Mouse (Mus musculus) ovary, postnatal 10 days (tissue): ENCODE results near the gene Ubl4b.
A peak's percentile ranks its signal among the peaks of the same experiment; 100 is the strongest.

ENCODE experiments used
- DNase-seq: peaks from one replicate; pipeline ENCODE4 v3.0.0; 2022; ENCODE audit warnings: low spot score

Ubl4b gene

GRCm38 (mm10) chr3:107517631-107518108 is 37.2 kb downstream of the Ubl4b start, which contains the start of gene Slc6a17:
TSS of gene Slc6a17 (minus strand) at chr3:107518018.
- peak; percentile 32 for DNase-seq

- no peak for DNase-seq
These were observed 37.9 kb downstream of the Ubl4b start for GRCm38 (mm10) chr3:107516776-107517630.

- no peak for DNase-seq
These were observed 38.9 kb downstream of the Ubl4b start for GRCm38 (mm10) chr3:107515989-107516388.

GRCm38 (mm10) chr3:107511416-107511815 is 43.5 kb downstream of the Ubl4b start:
- DNase-seq = no peak

GRCm38 (mm10) chr3:107508696-107509095 is 46.2 kb downstream of the Ubl4b start:
- no peak for DNase-seq

- no peak for DNase-seq
These were observed 46.9 kb downstream of the Ubl4b start for GRCm38 (mm10) chr3:107507966-107508365.

- no peak for DNase-seq
These were observed 48.3 kb downstream of the Ubl4b start for GRCm38 (mm10) chr3:107506531-107506930.

- no peak for DNase-seq
These were observed 49.2 kb downstream of the Ubl4b start for GRCm38 (mm10) chr3:107505464-107506367.

- no peak for DNase-seq
These were observed 50.3 kb downstream of the Ubl4b start for GRCm38 (mm10) chr3:107504542-107504941.

GRCm38 (mm10) chr3:107503716-107504115 is 51.2 kb downstream of the Ubl4b start:
- DNase-seq = no peak
